In genomic region chr16:42189431-42190081, GRCm38 (mm10) we compare ENCODE assay signal across 8 mouse cellular contexts.
DNase-seq lines count a peak whose midpoint lies in the region; ATAC-seq and TF ChIP-seq lines count a peak whose summit lies in the region.
"Had no signal": no experiment of that assay in that cellular context is flagged by ENCODE, and none has a peak within 500 bp of the region (broad histone marks: within the 10 kb centered on the region; RNA-seq: fewer than 3 reads in every experiment).

No protein-coding gene starts in this region.

- H3K36me3 ChIP-seq in forebrain, embryonic 10.5 days (replicated peaks) = no peaks in the 10 kb centered on the region
- H3K36me3 ChIP-seq in hindbrain, postnatal 0 days (ENCODE audit: insufficient read depth, low read length) = no peaks in the 10 kb centered on the region
- H3K36me3 ChIP-seq in midbrain, embryonic 16.5 days (ENCODE audit: control insufficient read depth, insufficient read depth, low read length) = no peaks in the 10 kb centered on the region

- H3K9ac ChIP-seq in hindbrain, postnatal 0 days (replicated peaks; ENCODE audit: low read length) = peak overlapping the region; percentile 90
- H3K9ac ChIP-seq in midbrain, embryonic 16.5 days (ENCODE audit: low read depth, low read length) = peak overlapping the region; percentile 78

- H3K27ac ChIP-seq in forebrain, embryonic 10.5 days = peak overlapping the region; percentile 96
- H3K27ac ChIP-seq in hindbrain, postnatal 0 days = peak overlapping the region; percentile 100
- H3K27ac ChIP-seq in midbrain, embryonic 16.5 days (ENCODE audit: low read length) = peak overlapping the region; percentile 98
- H3K27ac ChIP-seq: macrophage had no signal

- peak overlapping the region; percentile 64 for H3K4me3 ChIP-seq in forebrain, embryonic 10.5 days
- H3K4me3 ChIP-seq in hindbrain, postnatal 0 days (ENCODE audit: low read length) = peak overlapping the region; percentile 54
- peak overlapping the region; percentile 42 for H3K4me3 ChIP-seq in midbrain, embryonic 16.5 days (ENCODE audit: low read depth, low read length)

- TF ChIP-seq CTCF in hindbrain, postnatal 0 days (IDR thresholded peaks at IDR 0.05; ENCODE audit: low read depth) = no peak

- DNase-seq in right cerebral cortex, postnatal 10 days (ENCODE audit: low spot score in 2 of 2) = peak; percentile 35 to 46
- DNase-seq in right cerebral cortex, postnatal 36 days (ENCODE audit: low spot score in 2 of 2) = no peak
- DNase-seq in forebrain, embryonic 10.5 days (ENCODE audit: extremely low spot score, low spot score) = peak; percentile 20
- peak; percentile 75 for DNase-seq in hindbrain, postnatal 0 days (ENCODE audit: low spot score)
- no peak for DNase-seq in cerebellum, adult 9-10 months

- H3K4me1 ChIP-seq in forebrain, embryonic 10.5 days = peaks cover 13% of the 10 kb centered on the region
- H3K4me1 ChIP-seq in hindbrain, postnatal 0 days (ENCODE audit: insufficient read depth, low read length) = peaks cover 4% of the 10 kb centered on the region; the same call in 1 of the 2 replicates
- H3K4me1 ChIP-seq in midbrain, embryonic 16.5 days (ENCODE audit: control insufficient read depth, insufficient read depth, low read length) = peaks cover 12% of the 10 kb centered on the region

- no peaks in the 10 kb centered on the region for H3K9me3 ChIP-seq in forebrain, embryonic 10.5 days
- H3K9me3 ChIP-seq in hindbrain, postnatal 0 days (ENCODE audit: low read length) = no peaks in the 10 kb centered on the region
- H3K9me3 ChIP-seq in midbrain, embryonic 16.5 days (replicated peaks; ENCODE audit: control insufficient read depth, low read length, poor library complexity, severe bottlenecking) = no peaks in the 10 kb centered on the region

- WGBS in forebrain, embryonic 10.5 days = 46% methylated on average over 14 of the region's 14 CpGs
- WGBS in hindbrain, postnatal 0 days = 13% methylated on average over 14 of the region's 14 CpGs
- 7% methylated on average over 14 of the region's 14 CpGs for WGBS in midbrain, embryonic 16.5 days

- H3K4me2 ChIP-seq in hindbrain, postnatal 0 days (ENCODE audit: low read depth, low read length) = peak overlapping the region; percentile 99
- peak overlapping the region; percentile 61 for H3K4me2 ChIP-seq in midbrain, embryonic 16.5 days (ENCODE audit: low read length)

- peak; percentile 76 for ATAC-seq in hindbrain, postnatal 0 days
- peak; percentile 80 for ATAC-seq in midbrain, embryonic 16.5 days
- no peak for ATAC-seq in activated CD4-positive, CD25-positive, alpha-beta regulatory T cell, adult 4 months

- peaks cover 5% of the 10 kb centered on the region for H3K27me3 ChIP-seq in forebrain, embryonic 10.5 days (ENCODE audit: poor library complexity, severe bottlenecking)
- no peaks in the 10 kb centered on the region for H3K27me3 ChIP-seq in hindbrain, postnatal 0 days (ENCODE audit: insufficient read depth, low read length)
- no peaks in the 10 kb centered on the region for H3K27me3 ChIP-seq in midbrain, embryonic 16.5 days (ENCODE audit: control insufficient read depth, insufficient read depth, low read depth, low read length)

Comparison
In these comparisons a context has a peak if more than half of its experiments do, and no peak if none do; other contexts are left out.
1. DNase-seq: peak in right cerebral cortex, postnatal 10 days (2 of 2), forebrain, embryonic 10.5 days (single experiment) and hindbrain, postnatal 0 days (single experiment); none in right cerebral cortex, postnatal 36 days (0 of 2) and cerebellum, adult 9-10 months (single experiment).
2. Peak in every context shown above with its lines, with median percentiles within 50 percentile points of each other: H3K27ac ChIP-seq and H3K4me3 ChIP-seq.